Mouse (Mus musculus) kidney, postnatal 0 days (tissue): Measurements from ENCODE around the gene Ptprn2. TPM values are rescaled to one million over a fixed set of nuclear protein-coding genes. Genes with fewer than 3 reads are reported as not detected.
A peak's percentile ranks its signal among the peaks of the same experiment; 100 is the strongest.

Experiments
- ATAC-seq: fragments of 200-750 bp; cut with Nextera tagmentation; replicated peaks from 2 replicates; pipeline ENCODE4 v1.8.0; 2017; ENCODE audit warnings: low read depth, moderate number of reproducible peaks, moderate TSS enrichment, moderate library complexity; ENCODE audit not compliant: low FRiP score
- DNase-seq: peaks from one replicate; pipeline ENCODE4 v3.0.0-alpha.2; 2016; ENCODE audit warnings: low spot score
- H3K27ac ChIP-seq: fragments of 300-500 bp; sonication (generic); 2 replicates; pipeline ENCODE4 v1.5.1; 2014; ENCODE audit warnings: mild to moderate bottlenecking
- H3K27me3 ChIP-seq: fragments of 300-500 bp; sonication (generic); 2 replicates; pipeline ENCODE4 v1.6.1; 2014; ENCODE audit warnings: low read length, mixed read lengths; ENCODE audit not compliant: insufficient read depth
- H3K36me3 ChIP-seq: fragments of 300-500 bp; sonication (generic); 2 replicates; pipeline ENCODE4 v1.6.1; 2014; ENCODE audit warnings: low read length, mixed read lengths; ENCODE audit not compliant: insufficient read depth
- H3K4me1 ChIP-seq: fragments of 300-500 bp; sonication (generic); replicated peaks from 2 replicates; pipeline ENCODE4 v1.6.1; 2014; ENCODE audit warnings: antibody characterized with exemption, low read length, mixed read lengths; ENCODE audit not compliant: insufficient read depth
- H3K4me2 ChIP-seq: fragments of 300-500 bp; sonication (generic); 2 replicates; pipeline ENCODE4 v1.6.1; 2014; ENCODE audit warnings: mild to moderate bottlenecking, low read length, moderate library complexity, mixed read lengths
- H3K4me3 ChIP-seq: fragments of 300-500 bp; sonication (generic); replicated peaks from 2 replicates; pipeline ENCODE4 v1.5.1; 2014; ENCODE audit warnings: low read depth, low read length
- H3K9ac ChIP-seq: fragments of 300-500 bp; sonication (generic); 2 replicates; pipeline ENCODE4 v1.6.1; 2014; ENCODE audit warnings: low read depth, low read length
- H3K9me3 ChIP-seq: fragments of 300-500 bp; sonication (generic); replicated peaks from 2 replicates; pipeline ENCODE4 v1.6.1; 2016; ENCODE audit warnings: low read length, inconsistent platforms, mixed read lengths
- CTCF ChIP-seq: IDR thresholded peaks from 2 replicates; pipeline ENCODE4 v1.5.1; 2016; ENCODE audit warnings: antibody characterized with exemption, low read depth, mild to moderate bottlenecking, moderate library complexity
- WGBS: fragments of 180-500 bp; shearing (Covaris S2); extraction: QIAGEN DNeasy Blood & Tissue Kit; methylation state at CpG from one replicate; pipeline ENCODE4 v1.1.7; 2014; 5-methylcytosine and 5-hydroxymethylcytosine counted together
- polyA plus RNA-seq: library from polyadenylated mRNA; unstranded; fragments of >200 nt; fragmentation: Nextera tagmentation; extraction: Ambion mirVana; gene quantifications from 2 replicates; pipeline ENCODE4 v1.2.1, GENCODE M21; 2015

Gene Ptprn2
- polyA plus RNA-seq, 1 experiment from 2014 or later = 0.03 TPM

- DNase-seq (no peak), ATAC-seq (no peak)
- Histone ChIP-seq H3K9ac (no peak overlapping the region), H3K27me3 (no peaks in the 10 kb centered on the region), H3K4me3 (no peak overlapping the region), H3K4me1 (no peaks in the 10 kb centered on the region), H3K27ac (no peak overlapping the region), H3K36me3 (no peaks in the 10 kb centered on the region), H3K9me3 (no peaks in the 10 kb centered on the region), H3K4me2 (no peak overlapping the region)
- 72% methylated on average over 1 of the region's 1 CpGs for WGBS
- no peak for TF ChIP-seq CTCF
These were observed 53.8 kb downstream of the Ptprn2 start for GRCm38 (mm10) chr12:116539305-116539704.

- Histone ChIP-seq H3K9ac (no peak overlapping the region), H3K4me1 (no peaks in the 10 kb centered on the region), H3K9me3 (no peaks in the 10 kb centered on the region), H3K36me3 (no peaks in the 10 kb centered on the region), H3K4me3 (no peak overlapping the region), H3K27me3 (no peaks in the 10 kb centered on the region), H3K4me2 (no peak overlapping the region), H3K27ac (no peak overlapping the region)
- TF ChIP-seq CTCF = no peak
- DNase-seq (peak; percentile 13), ATAC-seq (no peak)
- WGBS = 64% methylated on average over 1 of the region's 1 CpGs
These were observed 55.1 kb downstream of the Ptprn2 start for GRCm38 (mm10) chr12:116540608-116541007.

- H3K27me3 ChIP-seq = no peaks in the 10 kb centered on the region
- no peaks in the 10 kb centered on the region for H3K36me3 ChIP-seq
- DNase-seq = no peak
- WGBS = 80% methylated on average over 1 of the region's 1 CpGs
- H3K4me2 ChIP-seq = no peak overlapping the region
- no peak overlapping the region for H3K4me3 ChIP-seq
- H3K9ac ChIP-seq = no peak overlapping the region
- H3K4me1 ChIP-seq = no peaks in the 10 kb centered on the region
- TF ChIP-seq CTCF = no peak
- H3K27ac ChIP-seq = no peak overlapping the region
- ATAC-seq = no peak
- no peaks in the 10 kb centered on the region for H3K9me3 ChIP-seq
These were observed 64.5 kb downstream of the Ptprn2 start for GRCm38 (mm10) chr12:116550031-116550430.

- Histone ChIP-seq H3K4me1 (no peaks in the 10 kb centered on the region), H3K9me3 (no peaks in the 10 kb centered on the region), H3K36me3 (no peaks in the 10 kb centered on the region), H3K4me2 (no peak overlapping the region), H3K4me3 (no peak overlapping the region), H3K9ac (no peak overlapping the region), H3K27ac (no peak overlapping the region), H3K27me3 (no peaks in the 10 kb centered on the region)
- ATAC-seq (no peak), DNase-seq (no peak)
- no peak for TF ChIP-seq CTCF
- WGBS = 88% methylated on average over 7 of the region's 7 CpGs
These were observed 66.0 kb downstream of the Ptprn2 start for GRCm38 (mm10) chr12:116551516-116551915.

GRCm38 (mm10) chr12:116552306-116552705, 66.8 kb downstream of the Ptprn2 start:
- WGBS = 77% methylated on average over 2 of the region's 2 CpGs
- H3K27me3 ChIP-seq = no peaks in the 10 kb centered on the region
- no peaks in the 10 kb centered on the region for H3K9me3 ChIP-seq
- H3K27ac ChIP-seq = no peak overlapping the region
- TF ChIP-seq CTCF = no peak
- no peaks in the 10 kb centered on the region for H3K4me1 ChIP-seq
- no peak overlapping the region for H3K4me2 ChIP-seq
- no peak overlapping the region for H3K9ac ChIP-seq
- no peaks in the 10 kb centered on the region for H3K36me3 ChIP-seq
- DNase-seq (no peak), ATAC-seq (no peak)
- H3K4me3 ChIP-seq = no peak overlapping the region

GRCm38 (mm10) chr12:116553361-116553760, 67.8 kb downstream of the Ptprn2 start:
- DNase-seq (no peak), ATAC-seq (no peak)
- H3K4me2 ChIP-seq = no peak overlapping the region
- no peak overlapping the region for H3K9ac ChIP-seq
- H3K4me3 ChIP-seq = no peak overlapping the region
- no peak overlapping the region for H3K27ac ChIP-seq
- H3K4me1 ChIP-seq = no peaks in the 10 kb centered on the region
- no peaks in the 10 kb centered on the region for H3K27me3 ChIP-seq
- no peak for TF ChIP-seq CTCF
- H3K36me3 ChIP-seq = no peaks in the 10 kb centered on the region
- H3K9me3 ChIP-seq = no peaks in the 10 kb centered on the region

GRCm38 (mm10) chr12:116555964-116556363, 70.4 kb downstream of the Ptprn2 start:
- H3K4me3 ChIP-seq = no peak overlapping the region
- WGBS = 70% methylated on average over 4 of the region's 4 CpGs

More at GRCm38 (mm10) chr12:116555964-116556363, 70.4 kb downstream of the Ptprn2 start:
- no peak for ATAC-seq
- H3K9me3 ChIP-seq = no peaks in the 10 kb centered on the region
- no peak overlapping the region for H3K27ac ChIP-seq
- no peaks in the 10 kb centered on the region for H3K4me1 ChIP-seq
- H3K27me3 ChIP-seq = no peaks in the 10 kb centered on the region
- no peak overlapping the region for H3K4me2 ChIP-seq
- no peak overlapping the region for H3K9ac ChIP-seq
- no peak for TF ChIP-seq CTCF
- no peak for DNase-seq
- H3K36me3 ChIP-seq = no peaks in the 10 kb centered on the region
